Comparison of ENCODE assay signal across 26 mouse cellular contexts in genomic region chr5:92934269-92934939, GRCm38 (mm10).
DNase-seq lines count a peak whose midpoint lies in the region; ATAC-seq and TF ChIP-seq lines count a peak whose summit lies in the region.
"Had no signal": no experiment of that assay in that cellular context is flagged by ENCODE, and none has a peak within 500 bp of the region (broad histone marks: within the 10 kb centered on the region; RNA-seq: fewer than 3 reads in every experiment).

No protein-coding gene starts in this region.

- no peak overlapping the region for H3K4me2 ChIP-seq in heart, embryonic 13.5 days
- H3K4me2 ChIP-seq: hindbrain, embryonic 13.5 days; liver, embryonic 15.5 days; lung, embryonic 15.5 days; neural tube, embryonic 13.5 days had no signal

- no peak overlapping the region for H3K4me3 ChIP-seq in heart, embryonic 13.5 days
- H3K4me3 ChIP-seq in left cerebral cortex, adult 2 months = no peak overlapping the region
- H3K4me3 ChIP-seq: heart, embryonic 12.5 days; hindbrain, embryonic 13.5 days; limb, embryonic 10.5 days; liver, embryonic 15.5 days; lung, embryonic 15.5 days; midbrain, embryonic 10.5 days; myocyte; neural tube, embryonic 13.5 days had no signal

- intact Hi-C loops in heart, postnatal 10 days (cut with DNase I) = no loop called here
- intact Hi-C loops in left cerebral cortex, adult 2 months (cut with DNase I) = no loop called here
- intact Hi-C loops in left cerebral cortex, postnatal 10 days (cut with DNase I) = no loop called here

- DNase-seq in adrenal gland, adult 2 months = peak; percentile 60
- DNase-seq in adrenal gland, postnatal 4 days (ENCODE audit: low spot score in 2 of 2) = no peak
- DNase-seq in heart, postnatal 10 days = no peak
- no peak for DNase-seq in left cerebral cortex, adult 2 months (ENCODE audit: extremely low spot score in 1 of 2, low spot score in 2 of 2)
- no peak for DNase-seq in left cerebral cortex, postnatal 10 days (ENCODE audit: extremely low spot score in 1 of 2, low spot score in 2 of 2)
- peak; percentile 13 for DNase-seq in splenic B cell, adult 2 months (ENCODE audit: low read depth, low spot score)
- DNase-seq: cerebellum, adult 11-12 months; cerebellum, postnatal 10 days; kidney, adult 18-20 months; kidney, postnatal 10 days; liver; lung, postnatal 36 days; thymus, postnatal 36 days had no signal

- 71% methylated on average over 7 of the region's 7 CpGs for WGBS in heart, embryonic 13.5 days

- peak overlapping the region; percentile 85 for H3K27ac ChIP-seq in heart, embryonic 13.5 days (replicated peaks)
- H3K27ac ChIP-seq in left cerebral cortex, adult 2 months = peak overlapping the region; percentile 4; the same call in 1 of the 2 replicates
- H3K27ac ChIP-seq: hindbrain, embryonic 13.5 days; limb, embryonic 10.5 days; liver, embryonic 15.5 days; lung, embryonic 15.5 days; midbrain, embryonic 10.5 days; neural tube, embryonic 13.5 days had no signal

- 0 out of 2 replicates have a peak overlapping the region, but pooled peaks have one; percentile 45 for H3K9ac ChIP-seq in heart, embryonic 13.5 days
- H3K9ac ChIP-seq: hindbrain, embryonic 13.5 days; liver, embryonic 15.5 days; lung, embryonic 15.5 days; neural tube, embryonic 13.5 days had no signal

- no peak for TF ChIP-seq CTCF in left cerebral cortex, adult 2 months (IDR thresholded peaks at IDR 0.05)

- H3K4me1 ChIP-seq in heart, embryonic 13.5 days = peaks cover 71% of the 10 kb centered on the region
- H3K4me1 ChIP-seq: liver, embryonic 15.5 days had no signal

- ATAC-seq in heart, embryonic 13.5 days (ENCODE audit: extremely low read depth, insufficient number of reproducible peaks, low FRiP score, low TSS enrichment) = no peak
- ATAC-seq in megakaryocyte-erythroid progenitor cell, adult 5-6 weeks (replicated peaks; ENCODE audit: low FRiP score, low TSS enrichment, poor library complexity, severe bottlenecking) = no peak
- ATAC-seq: forebrain, embryonic 16.5 days; inflammation-experienced regulatory T-cells, adult 6 months; midbrain, embryonic 16.5 days had no signal

- H3K27me3 ChIP-seq in heart, embryonic 13.5 days (replicated peaks) = no peaks in the 10 kb centered on the region
- no peaks in the 10 kb centered on the region for H3K27me3 ChIP-seq in splenic B cell, adult 2 months (ENCODE audit: control insufficient read depth, insufficient read depth, low read length, poor library complexity, severe bottlenecking)
- H3K27me3 ChIP-seq: heart, embryonic 12.5 days; hindbrain, embryonic 13.5 days; liver, embryonic 15.5 days; lung, embryonic 15.5 days; neural tube, embryonic 13.5 days had no signal

- peaks cover 48% of the 10 kb centered on the region for H3K36me3 ChIP-seq in heart, embryonic 13.5 days
- no peaks in the 10 kb centered on the region for H3K36me3 ChIP-seq in splenic B cell, adult 2 months (ENCODE audit: control insufficient read depth, insufficient read depth, low read length, poor library complexity, severe bottlenecking)
- H3K36me3 ChIP-seq: hindbrain, embryonic 13.5 days; liver, embryonic 15.5 days; lung, embryonic 15.5 days; neural tube, embryonic 13.5 days had no signal

- no peaks in the 10 kb centered on the region for H3K9me3 ChIP-seq in heart, embryonic 13.5 days
- H3K9me3 ChIP-seq: heart, embryonic 12.5 days; hindbrain, embryonic 13.5 days; limb, embryonic 10.5 days; liver, embryonic 15.5 days; lung, embryonic 15.5 days; midbrain, embryonic 10.5 days; neural tube, embryonic 13.5 days had no signal

Comparison
In these comparisons a context has a peak if more than half of its experiments do, and no peak if none do; other contexts are left out.
1. DNase-seq: peak in adrenal gland, adult 2 months (single experiment) and splenic B cell, adult 2 months (single experiment); none in adrenal gland, postnatal 4 days (0 of 2), heart, postnatal 10 days (0 of 2), left cerebral cortex, adult 2 months (0 of 2) and left cerebral cortex, postnatal 10 days (0 of 2).